Mouse (Mus musculus) urinary bladder, postnatal 4 days (tissue): ENCODE results near the gene Arf3.
"Not testable (repeated sequence)": the region's sequence is repeated elsewhere in the genome, so short reads cannot be mapped to it uniquely, and the experiment has no call there.

Source experiments
- DNase-seq, 2 experiments: peaks; one replicate each; pipeline ENCODE4 v3.0.0; 2021 to 2022; ENCODE audit warnings: low spot score in 2 of 2

Gene Arf3

DNA sequence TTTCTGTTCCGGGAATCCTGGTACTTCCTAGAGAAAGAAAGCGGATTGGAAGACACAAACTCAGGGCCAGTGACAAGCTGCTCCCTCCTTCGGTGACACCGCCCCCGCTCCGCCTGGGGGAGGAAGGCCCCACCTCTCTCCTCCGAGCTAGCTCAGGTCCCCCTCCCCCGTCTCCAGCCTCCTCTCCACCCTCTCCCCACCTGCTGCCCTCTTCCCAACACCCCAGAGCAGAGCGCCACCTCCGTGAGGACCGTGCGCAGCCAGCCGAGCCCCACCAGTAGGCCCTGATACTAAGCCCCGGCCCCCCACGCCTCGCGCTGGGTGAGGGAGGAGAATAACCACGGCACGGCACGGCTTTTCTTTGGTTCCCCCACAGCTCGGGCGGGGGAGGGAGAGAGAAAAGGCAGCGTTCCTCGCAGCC is 803 bp downstream of the Arf3 start:
- peak; percentile 75 for DNase-seq

GRCm38 (mm10) chr15:98754125-98754524 is 8.9 kb downstream of the Arf3 start:
- DNase-seq: no peak

DNA sequence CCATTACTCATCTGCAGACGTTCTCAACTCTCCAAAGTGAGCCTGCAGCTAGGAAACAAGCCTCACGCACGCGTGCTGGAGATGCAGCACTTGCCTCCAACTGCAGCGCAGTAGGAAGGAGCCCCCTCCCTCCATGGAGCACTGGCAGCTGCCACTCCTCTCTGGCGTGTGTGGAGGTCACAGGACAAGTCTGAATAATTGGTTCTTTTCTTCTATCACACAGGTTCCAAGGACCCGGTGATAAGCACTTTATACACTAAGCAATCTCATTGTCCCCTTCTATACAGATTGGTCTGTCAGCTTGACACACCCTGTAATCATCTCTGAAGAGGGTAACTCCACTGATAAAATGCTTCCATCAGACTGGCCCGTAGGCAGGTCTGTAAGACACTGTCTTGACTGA is 10.0 kb downstream of the Arf3 start:
- DNase-seq: no peak

- DNase-seq: no peak
These were observed 13.9 kb downstream of the Arf3 start for GRCm38 (mm10) chr15:98749093-98749492.

DNA sequence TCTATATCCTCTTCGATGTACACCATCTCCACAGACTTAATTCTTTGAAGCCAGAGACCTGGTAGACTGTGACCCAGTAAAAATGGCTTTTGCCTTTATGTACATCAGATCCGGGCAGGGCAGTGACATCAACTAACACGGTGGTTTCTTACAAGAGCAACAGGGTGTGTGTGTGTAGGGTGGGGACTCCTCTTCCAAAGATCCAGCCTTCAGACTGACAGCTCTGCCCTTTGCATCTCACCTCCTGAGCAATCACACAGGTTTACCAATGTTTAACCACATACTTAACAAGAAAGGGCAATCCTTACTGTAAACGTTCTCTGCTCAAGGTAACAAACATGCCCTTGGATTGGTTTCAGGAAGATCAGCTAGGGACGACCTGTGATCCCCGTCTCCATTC is 15.7 kb downstream of the Arf3 start:
- no peak for DNase-seq

DNA sequence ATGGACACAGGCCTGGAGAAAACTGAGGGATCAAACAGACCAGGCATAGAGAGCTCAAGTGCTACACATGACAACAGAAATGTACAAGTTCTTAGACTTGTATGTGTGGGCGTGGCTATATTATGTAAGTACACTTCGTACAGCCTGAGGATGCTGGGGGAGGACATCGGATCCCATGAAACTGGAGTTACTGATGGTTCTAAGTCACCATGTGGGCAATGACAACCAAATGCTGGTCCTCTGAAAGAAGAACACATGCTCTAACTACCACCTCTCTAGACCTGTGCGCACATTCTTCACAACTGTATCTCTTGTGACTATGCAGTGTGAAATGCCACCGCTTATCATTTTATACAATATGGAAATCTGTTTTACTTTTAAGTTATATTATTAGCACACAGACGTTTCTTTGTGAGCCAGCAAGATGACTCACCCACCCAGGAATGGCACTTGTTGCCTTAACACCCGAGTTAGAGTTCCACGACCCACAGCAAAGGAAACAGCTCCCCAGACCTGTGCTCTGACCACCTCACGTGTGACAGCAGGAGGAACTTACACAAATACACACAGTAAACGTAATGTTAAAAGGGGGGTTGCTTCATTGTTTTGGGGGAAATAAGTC is 16.6 kb downstream of the Arf3 start:
- DNase-seq: no peak

GRCm38 (mm10) chr15:98743863-98744262 is 19.2 kb downstream of the Arf3 start:
- not testable (repeated sequence) for DNase-seq

DNA sequence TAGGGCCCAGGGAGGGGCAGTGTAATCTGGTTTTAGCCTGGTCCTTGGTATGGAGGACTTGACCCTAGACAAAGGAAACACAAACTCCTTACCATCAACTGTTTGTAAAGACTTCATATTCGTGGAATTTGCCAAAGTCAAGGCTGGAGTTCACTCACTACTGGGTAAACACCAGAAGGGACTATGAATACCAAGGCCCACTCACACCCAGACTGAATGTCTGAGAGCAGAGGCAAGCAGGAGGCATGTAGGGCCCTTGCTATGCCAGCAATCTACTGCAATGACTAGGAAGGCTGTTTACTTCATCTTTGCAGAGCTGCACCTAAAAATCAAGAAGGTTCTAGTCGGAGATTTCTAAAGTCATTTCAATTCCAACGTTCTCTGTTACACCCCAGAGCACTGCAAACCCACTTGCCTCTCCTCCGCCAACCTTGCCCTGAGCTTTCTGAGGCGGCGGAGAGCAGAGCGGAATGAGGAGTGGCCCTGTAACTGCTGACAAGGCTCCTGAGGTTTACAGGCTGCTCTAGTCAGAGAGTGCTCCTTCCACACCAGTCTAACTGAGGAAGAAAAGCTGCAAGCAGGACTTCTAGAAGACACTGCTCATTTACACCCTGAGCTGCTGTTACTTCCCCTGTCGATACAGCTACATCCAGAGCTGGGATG is 20.1 kb downstream of the Arf3 start:
- no peak for DNase-seq

- DNase-seq: no peak
These were observed 22.8 kb downstream of the Arf3 start for GRCm38 (mm10) chr15:98740219-98740618.

- DNase-seq: no peak
These were observed 24.2 kb downstream of the Arf3 start for GRCm38 (mm10) chr15:98738796-98739195.

- no peak for DNase-seq
These were observed 25.1 kb downstream of the Arf3 start for GRCm38 (mm10) chr15:98737881-98738280.

DNA sequence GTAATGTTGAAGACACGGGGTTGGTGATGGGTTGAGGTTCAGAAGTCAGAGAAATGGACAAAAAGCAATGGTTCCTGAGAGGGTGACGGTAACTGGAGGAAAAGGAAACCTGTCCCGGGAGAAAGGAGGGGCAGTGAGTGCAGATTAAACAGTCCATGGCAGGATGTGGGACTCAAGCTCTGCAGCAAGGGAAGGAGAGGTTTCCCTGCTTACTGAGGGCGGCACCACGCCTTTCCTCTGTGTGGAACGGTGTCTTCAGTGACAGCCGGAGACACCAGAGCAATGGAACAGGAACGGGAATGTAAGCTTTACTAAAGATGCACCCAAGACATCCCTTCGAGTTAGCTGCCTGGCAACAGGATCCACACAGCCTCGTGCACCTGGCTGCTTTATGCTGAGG is 26.5 kb downstream of the Arf3 start:
- DNase-seq: no peak

- no peak for DNase-seq
These were observed 28.9 kb downstream of the Arf3 start for GRCm38 (mm10) chr15:98733976-98734566.

DNA sequence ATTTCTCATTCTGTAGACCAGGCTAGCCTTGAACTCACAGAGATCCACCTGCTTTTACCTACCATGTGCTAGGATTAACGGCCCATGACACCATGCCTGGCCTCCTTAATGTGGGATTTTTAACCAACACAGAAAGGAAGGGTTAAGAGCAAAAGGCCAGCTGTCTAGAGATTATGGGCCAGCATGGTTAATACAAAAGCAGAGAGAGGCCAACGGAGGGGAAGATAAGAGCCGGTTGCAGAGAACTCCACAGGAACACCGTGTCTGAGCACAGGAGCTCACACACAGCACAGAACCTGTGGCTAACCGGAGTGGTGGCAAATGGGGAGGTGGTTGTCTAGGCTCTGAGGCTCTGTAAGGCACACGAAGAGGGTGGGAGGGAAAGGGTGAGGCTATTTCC is 29.6 kb downstream of the Arf3 start:
- no peak for DNase-seq

DNA sequence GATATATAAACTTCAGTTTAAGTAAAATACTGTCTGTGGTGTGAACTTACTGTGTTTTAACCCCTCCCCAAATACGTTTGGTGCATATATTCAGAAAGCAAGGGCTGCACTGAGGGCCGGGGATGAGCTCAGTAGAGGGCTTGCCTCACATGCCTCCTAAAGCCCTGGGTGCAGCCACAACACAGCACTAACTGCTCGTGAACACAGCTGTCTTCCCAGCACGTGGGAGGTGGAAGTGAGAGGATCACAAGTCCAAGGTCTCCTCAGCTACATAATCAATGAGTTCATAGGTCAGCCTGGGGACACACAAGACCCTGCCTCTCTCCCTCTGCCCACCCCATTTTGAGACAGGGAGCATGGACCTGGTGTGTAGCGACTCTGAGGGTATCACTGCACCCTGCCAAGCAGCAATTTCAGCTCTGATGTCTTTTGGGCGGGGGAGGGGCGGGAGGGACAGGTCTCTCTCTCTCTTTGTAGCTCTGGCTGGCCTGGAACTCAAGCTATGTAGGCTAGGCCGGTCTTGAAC is 30.9 kb downstream of the Arf3 start:
- DNase-seq: no peak

DNA sequence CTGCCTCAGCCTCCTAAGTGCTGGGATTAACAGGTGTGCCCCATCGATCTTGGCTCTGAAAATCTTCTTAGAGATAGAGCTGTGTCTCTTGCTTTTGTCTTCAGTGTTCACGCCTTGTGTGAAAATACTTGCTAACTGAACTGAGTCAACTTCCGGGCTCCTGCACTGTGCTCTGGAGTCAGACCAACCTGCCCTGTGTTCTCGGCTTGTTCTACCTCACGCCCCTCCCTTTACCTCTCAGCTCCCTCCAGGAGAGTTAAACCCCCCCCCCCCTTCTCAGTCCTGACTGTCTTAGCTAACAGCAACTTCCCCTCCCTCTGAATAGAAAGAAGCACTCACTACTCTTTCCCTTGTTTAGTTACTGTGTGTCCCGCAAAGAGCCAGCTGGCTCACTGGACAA is 32.2 kb downstream of the Arf3 start:
- no peak for DNase-seq

DNA sequence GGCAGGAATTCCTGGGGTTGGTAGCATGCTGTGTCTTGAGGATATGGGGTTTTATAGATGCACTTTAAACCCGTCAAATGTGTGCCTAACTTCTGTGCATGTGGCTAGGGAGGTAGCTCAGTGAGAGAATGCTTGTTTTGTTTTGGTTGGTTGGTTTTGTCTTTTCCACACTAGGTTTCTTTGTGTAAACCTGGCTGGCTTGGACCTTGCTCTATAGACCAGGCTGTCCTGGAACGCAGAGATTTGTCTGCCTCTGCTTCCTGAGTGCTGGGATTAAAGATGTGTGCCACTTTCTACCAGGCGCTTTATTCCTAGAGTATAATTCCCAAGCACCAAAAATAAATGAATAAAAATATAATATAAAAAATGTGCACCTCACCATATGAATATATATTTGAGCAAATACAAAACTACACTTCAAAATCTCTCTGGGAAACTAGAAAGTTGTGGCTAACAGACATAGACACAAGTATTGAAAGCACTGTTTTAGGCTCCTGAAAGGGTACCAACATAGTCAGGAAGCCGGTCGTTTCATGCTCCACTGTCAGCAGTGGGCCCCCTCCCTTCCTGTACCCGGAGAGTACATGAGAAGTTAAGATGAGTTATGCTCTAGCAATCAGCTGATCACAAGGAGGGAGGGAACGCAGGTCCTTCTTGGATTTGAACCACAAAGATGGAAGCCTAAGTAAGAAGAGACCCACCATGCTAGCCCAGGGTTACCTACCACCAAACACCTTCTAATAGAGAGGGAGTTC is 33.0 kb downstream of the Arf3 start:
- DNase-seq: no peak

DNA sequence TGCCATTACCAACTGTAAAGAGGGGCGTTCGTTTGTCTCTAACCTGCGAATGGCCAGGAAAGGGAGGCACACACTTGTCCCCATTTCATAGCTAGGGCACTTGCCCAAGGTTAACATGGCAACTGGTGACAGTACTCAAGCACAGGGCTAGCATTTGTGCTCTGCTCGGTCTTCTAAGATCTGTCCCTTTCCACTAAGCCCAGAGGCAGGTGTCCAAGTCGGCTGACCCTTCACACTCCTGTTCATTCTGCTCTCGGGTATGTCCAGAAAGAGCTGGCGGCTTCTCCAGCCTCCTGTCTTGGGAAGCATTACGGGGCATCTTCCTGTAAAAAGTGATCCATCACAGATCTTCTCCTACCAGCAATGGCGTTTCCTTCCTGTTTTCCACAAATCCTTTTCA is 34.6 kb downstream of the Arf3 start:
- no peak for DNase-seq

DNA sequence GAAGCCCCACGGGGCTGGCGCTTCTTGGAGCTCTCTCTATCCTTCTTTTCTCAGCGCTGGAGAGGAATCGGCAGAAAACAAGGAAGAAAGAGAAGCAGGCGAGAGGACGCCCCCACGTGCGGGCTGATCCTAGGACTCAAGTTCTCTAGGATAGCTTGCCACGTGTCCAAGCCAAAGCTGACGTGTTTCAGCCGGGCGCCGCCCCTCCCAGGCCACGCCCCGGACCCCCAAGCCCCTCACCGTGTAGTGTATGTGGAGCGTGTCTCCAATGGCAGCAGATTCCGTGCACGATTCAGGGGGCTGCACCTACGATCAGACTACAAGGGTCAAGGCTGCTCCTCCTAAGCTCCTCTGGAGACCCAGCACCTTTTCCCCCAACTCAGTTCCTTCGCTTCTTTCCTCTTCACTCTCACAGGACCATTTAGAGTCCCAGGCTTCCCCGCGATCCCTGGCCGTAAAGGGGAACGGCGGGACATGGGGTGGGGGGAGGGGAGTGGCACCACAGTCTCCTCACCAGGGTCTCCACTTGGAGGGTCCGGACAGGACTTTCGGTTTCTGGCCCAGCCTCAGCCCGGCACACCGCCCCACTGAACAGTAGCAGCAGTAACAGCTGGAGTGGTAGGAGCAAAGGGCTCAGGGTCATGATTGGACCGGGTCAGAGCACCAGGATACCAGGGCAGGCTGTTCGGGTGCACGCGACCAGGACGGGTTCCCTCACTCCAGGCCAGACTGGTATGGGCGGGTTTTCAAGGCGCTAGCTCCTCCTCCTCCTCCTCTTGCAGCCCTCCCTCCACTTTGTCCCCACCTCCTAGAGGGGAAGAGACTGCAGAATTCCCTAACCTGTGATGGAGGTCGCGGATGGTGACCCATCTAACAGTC is 35.3 kb downstream of the Arf3 start, which contains the start of gene Fkbp11:
Gene Fkbp11, minus strand, starts transcription at position 756 of the 879 bp plus-strand sequence.
- DNase-seq: peak in 1 of 2 experiments; percentile 46

DNA sequence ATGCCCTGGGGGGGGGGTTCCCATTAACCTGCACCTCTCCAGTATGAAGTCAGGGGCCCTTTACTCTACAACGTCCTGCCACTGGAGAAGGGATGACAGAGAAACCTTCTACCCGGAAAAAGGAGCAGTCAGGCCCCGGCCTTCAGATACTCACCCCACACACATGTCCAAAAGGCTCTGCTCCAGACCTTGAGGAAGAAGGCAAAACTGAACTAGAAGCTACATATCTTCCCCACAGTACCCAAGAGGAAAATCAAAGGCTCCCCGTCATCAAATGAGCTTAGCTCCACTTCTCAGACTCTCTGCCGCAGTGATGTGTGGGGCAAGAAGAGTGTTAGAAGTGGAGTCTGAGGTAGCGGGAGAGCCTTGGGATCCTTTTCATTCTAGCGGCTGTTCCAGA is 36.3 kb downstream of the Arf3 start:
- no peak for DNase-seq

DNA sequence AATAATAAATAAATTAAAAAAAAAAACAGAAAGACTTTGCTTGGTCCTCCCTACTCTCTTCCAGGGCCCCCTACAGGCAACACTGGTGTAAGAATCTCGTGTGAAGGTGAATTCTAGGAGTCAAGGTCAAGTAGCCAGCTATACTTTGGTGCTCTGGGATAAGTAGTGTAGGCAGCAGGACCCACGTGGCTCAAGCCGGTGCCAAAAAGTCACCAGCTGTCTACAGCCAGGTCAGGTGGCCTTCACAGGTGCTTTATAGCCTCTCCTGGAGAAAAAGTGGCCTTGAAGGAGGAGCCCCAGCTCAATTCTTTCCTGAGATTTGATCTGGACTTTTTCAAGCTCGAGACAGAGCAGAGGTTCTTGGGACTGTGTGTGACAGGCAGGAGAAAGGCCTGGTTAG is 36.9 kb downstream of the Arf3 start:
- DNase-seq: no peak
